Mouse (Mus musculus) MEL (cell line): ENCODE data around the gene Pus3. TPM values are rescaled to one million over a fixed set of nuclear protein-coding genes. Genes with fewer than 3 reads are reported as not detected.

Experiments
- DNase-seq: peaks from one replicate; pipeline ENCODE4 v3.0.0; 2011; ENCODE audit warnings: low read depth, low spot score
- H3K27ac ChIP-seq: 2 replicates; pipeline ENCODE4 v1.5.1; 2012; ENCODE audit warnings: low read depth, mild to moderate bottlenecking, control low read depth, low read length, moderate library complexity; ENCODE audit not compliant: control insufficient read depth
- H3K27me3 ChIP-seq, 2 experiments: fragments of 150-350 bp in 1 of 2; sonication (generic) in 1 of 2; 2 replicates each; pipeline ENCODE4 v1.6.1; 2012; ENCODE audit warnings: low read length in 2 of 2, mild to moderate bottlenecking in 2 of 2, improper control_type of control experiment in 1 of 2, moderate library complexity in 1 of 2; ENCODE audit not compliant: insufficient read depth in 2 of 2, control insufficient read depth in 1 of 2
- H3K36me3 ChIP-seq, 2 experiments: 2 replicates each; pipeline ENCODE4 v1.6.1; 2012 to 2014; ENCODE audit warnings: low read length in 2 of 2, improper control_type of control experiment in 1 of 2, inconsistent platforms in 1 of 2, mild to moderate bottlenecking in 1 of 2; ENCODE audit not compliant: insufficient read depth in 2 of 2, control insufficient read depth in 1 of 2
- H3K4me1 ChIP-seq, 2 experiments: fragments of 150-350 bp in 1 of 2; sonication (generic) in 1 of 2; 2 replicates each; pipeline ENCODE4 v1.6.1; 2012; ENCODE audit warnings: low read length in 2 of 2, improper control_type of control experiment in 1 of 2, mild to moderate bottlenecking in 1 of 2; ENCODE audit not compliant: insufficient read depth in 2 of 2, control insufficient read depth in 1 of 2
- H3K4me3 ChIP-seq, 2 experiments: fragments of 150-350 bp in 1 of 2; sonication (generic) in 1 of 2; 2 replicates each; pipeline ENCODE4 v1.5.1; 2012; ENCODE audit warnings: low read depth in 2 of 2, low read length in 2 of 2, mild to moderate bottlenecking in 2 of 2, moderate library complexity in 2 of 2, control low read depth in 1 of 2, improper control_type of control experiment in 1 of 2; ENCODE audit not compliant: control insufficient read depth in 1 of 2, insufficient read depth in 1 of 2
- H3K79me2 ChIP-seq: 2 replicates; pipeline ENCODE4 v1.6.1; 2012; ENCODE audit warnings: mild to moderate bottlenecking, low read length, moderate library complexity; ENCODE audit not compliant: control insufficient read depth, poor library complexity, insufficient read depth
- H3K9ac ChIP-seq: 2 replicates; pipeline ENCODE4 v1.6.1; 2012; ENCODE audit warnings: low read depth, mild to moderate bottlenecking, control low read depth, low read length, moderate library complexity; ENCODE audit not compliant: control insufficient read depth, poor library complexity, severe bottlenecking
- H3K9me3 ChIP-seq: fragments of 150-350 bp; sonication (generic); replicated peaks from 2 replicates; pipeline ENCODE4 v1.6.1; 2012; ENCODE audit warnings: mild to moderate bottlenecking, low read length, improper control_type of control experiment, moderate library complexity; ENCODE audit not compliant: insufficient read depth
- E2F4 ChIP-seq: IDR thresholded peaks from 2 replicates; pipeline ENCODE4 v1.6.1; 2011; ENCODE audit warnings: low read depth, low read length, improper control_type of control experiment, borderline replicate concordance
- ELF1 ChIP-seq: IDR thresholded peaks from 2 replicates; pipeline ENCODE4 v1.6.1; 2014; ENCODE audit warnings: low read depth, mild to moderate bottlenecking, inconsistent platforms, low read length, improper control_type of control experiment, moderate library complexity
- GABPA ChIP-seq: IDR thresholded peaks from 2 replicates; pipeline ENCODE4 v1.6.1; 2012; ENCODE audit warnings: low read depth, mild to moderate bottlenecking, inconsistent platforms, low read length, improper control_type of control experiment, moderate library complexity
- HCFC1 ChIP-seq: IDR thresholded peaks from 2 replicates; pipeline ENCODE4 v1.6.1; 2012; ENCODE audit warnings: low read depth, mild to moderate bottlenecking, inconsistent platforms, low read length, improper control_type of control experiment, moderate library complexity
- KAT2A ChIP-seq: conservative IDR thresholded peaks from 2 replicates; pipeline ENCODE4 v1.6.1; 2012; ENCODE audit warnings: low read depth, low read length, improper control_type of control experiment, inconsistent platforms
- MAX ChIP-seq: IDR thresholded peaks from 2 replicates; pipeline ENCODE4 v1.6.1; 2011; ENCODE audit warnings: low read length, improper control_type of control experiment
- MAZ ChIP-seq: IDR thresholded peaks from 2 replicates; pipeline ENCODE4 v1.6.1; 2012; ENCODE audit warnings: low read depth, mild to moderate bottlenecking, inconsistent platforms, low read length, improper control_type of control experiment
- MEF2A ChIP-seq: IDR thresholded peaks from 2 replicates; pipeline ENCODE4 v1.6.1; 2014; ENCODE audit warnings: low read depth, mild to moderate bottlenecking, inconsistent platforms, low read length, improper control_type of control experiment; ENCODE audit not compliant: poor library complexity, insufficient replicate concordance, severe bottlenecking; ENCODE audit errors: extremely low read depth
- MXI1 ChIP-seq: IDR thresholded peaks from 2 replicates; pipeline ENCODE4 v1.6.1; 2011; ENCODE audit warnings: mild to moderate bottlenecking, low read depth, low read length, improper control_type of control experiment
- NELFE ChIP-seq: IDR thresholded peaks from 2 replicates; pipeline ENCODE4 v1.6.1; 2011; ENCODE audit warnings: low read depth, low read length, improper control_type of control experiment
- POLR2A ChIP-seq, 2 experiments: IDR thresholded peaks; 2 replicates each; pipeline ENCODE4 v1.6.1; 2011 to 2012; ENCODE audit warnings: low read length in 2 of 2, mild to moderate bottlenecking in 2 of 2, control low read depth in 1 of 2, improper control_type of control experiment in 1 of 2, low read depth in 1 of 2, moderate library complexity in 1 of 2; ENCODE audit not compliant: control insufficient read depth in 1 of 2, insufficient read depth in 1 of 2, poor library complexity in 1 of 2
- RCOR1 ChIP-seq: IDR thresholded peaks from 2 replicates; pipeline ENCODE4 v1.6.1; 2012; ENCODE audit warnings: low read depth, mild to moderate bottlenecking, inconsistent platforms, low read length, improper control_type of control experiment
- SIN3A ChIP-seq: IDR thresholded peaks from 2 replicates; pipeline ENCODE4 v1.6.1; 2012; ENCODE audit warnings: low read length, improper control_type of control experiment, inconsistent platforms
- SMC3 ChIP-seq: IDR thresholded peaks from 2 replicates; pipeline ENCODE4 v1.6.1; 2011; ENCODE audit warnings: low read depth, low read length, improper control_type of control experiment
- TAL1 ChIP-seq: IDR thresholded peaks from 2 replicates; pipeline ENCODE4 v1.6.1; 2012; ENCODE audit warnings: mild to moderate bottlenecking, inconsistent platforms, low read length, moderate library complexity, mixed read lengths
- UBTF ChIP-seq: IDR thresholded peaks from 2 replicates; pipeline ENCODE4 v1.6.1; 2012; ENCODE audit warnings: low read depth, mild to moderate bottlenecking, inconsistent platforms, low read length, improper control_type of control experiment, moderate library complexity, borderline replicate concordance; ENCODE audit not compliant: insufficient read depth
- USF1 ChIP-seq: IDR thresholded peaks from 2 replicates; pipeline ENCODE4 v1.6.1; 2014; ENCODE audit warnings: low read depth, mild to moderate bottlenecking, inconsistent platforms, low read length, improper control_type of control experiment, moderate library complexity
- USF2 ChIP-seq, 2 experiments: IDR thresholded peaks; 2 replicates each; pipeline ENCODE4 v1.6.1; 2011 to 2012; ENCODE audit warnings: improper control_type of control experiment in 2 of 2, low read length in 2 of 2, borderline replicate concordance in 1 of 2, inconsistent platforms in 1 of 2, low read depth in 1 of 2, mild to moderate bottlenecking in 1 of 2; ENCODE audit not compliant: insufficient read depth in 1 of 2
- ZC3H11A ChIP-seq: IDR thresholded peaks from 2 replicates; pipeline ENCODE4 v1.6.1; 2012; ENCODE audit warnings: low read depth, mild to moderate bottlenecking, inconsistent platforms, low read length, improper control_type of control experiment
- ZKSCAN1 ChIP-seq: IDR thresholded peaks from 2 replicates; pipeline ENCODE4 v1.6.1; 2012; ENCODE audit warnings: low read depth, mild to moderate bottlenecking, inconsistent platforms, low read length, improper control_type of control experiment, moderate library complexity
- ZMIZ1 ChIP-seq: IDR thresholded peaks from 2 replicates; pipeline ENCODE4 v1.6.1; 2012; ENCODE audit warnings: low read depth, mild to moderate bottlenecking, inconsistent platforms, low read length, improper control_type of control experiment, moderate library complexity
- polyA plus RNA-seq, 2 experiments: library from polyadenylated mRNA; stranded (reverse) in 1 of 2; unstranded in 1 of 2; fragments of >175 nt in 1 of 2; fragments of >200 nt in 1 of 2; gene quantifications; 2 replicates each; pipeline versions ENCODE4 v1.2.1 to v1.2.4; 2012; ENCODE audit warnings: low replicate concordance in 2 of 2, low read depth in 1 of 2; ENCODE audit not compliant: insufficient read length in 2 of 2, insufficient read depth in 1 of 2, missing spikeins in 1 of 2
- total RNA-seq: library from RNA; depleted of rRNA; stranded (reverse); fragments of 300-350 nt; gene quantifications from 2 replicates; pipeline ENCODE4 v1.2.3, GENCODE M21; 2012

Gene Pus3
- total and polyA plus RNA-seq, 3 experiments = 15.8 to 23.8 TPM; not detected in 1

DNA sequence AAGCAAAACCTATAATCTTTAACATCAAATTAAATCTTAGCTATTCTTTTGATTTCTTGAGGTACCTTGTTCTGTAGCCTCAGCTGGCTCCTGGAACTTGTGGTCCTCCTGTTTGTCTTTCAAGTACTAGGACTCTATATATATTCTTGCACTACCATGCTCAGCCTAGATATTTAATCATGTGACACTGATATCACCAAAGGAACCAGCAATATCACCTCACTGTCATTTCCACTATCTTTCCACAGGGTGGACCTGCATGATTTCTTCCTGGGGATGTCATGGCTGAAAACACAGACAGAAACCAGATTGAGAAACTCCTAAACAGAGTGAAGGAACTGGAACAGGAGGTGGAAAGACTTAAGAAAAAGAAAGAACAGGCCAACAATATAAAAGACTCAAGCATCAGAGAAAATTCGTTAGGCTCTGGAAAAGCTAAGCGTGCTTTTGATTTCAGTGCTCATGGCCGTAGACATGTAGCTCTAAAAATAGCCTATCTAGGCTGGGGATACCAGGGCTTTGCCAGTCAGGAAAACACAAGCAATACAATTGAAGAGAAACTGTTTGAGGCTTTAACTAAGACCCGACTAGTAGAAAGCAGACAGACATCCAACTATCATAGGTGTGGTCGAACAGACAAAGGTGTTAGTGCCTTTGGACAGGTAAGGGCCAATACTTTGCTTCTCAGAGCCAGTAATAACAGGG is 6.3 kb downstream of the Pus3 start:
- H3K27ac ChIP-seq = no peak overlapping the region
- peaks cover 31% of the 10 kb centered on the region for H3K79me2 ChIP-seq
- DNase-seq = no peak
- peak; percentile 57; the same call in 1 of the 2 replicates for TF ChIP-seq USF1
- TF ChIP-seq ZMIZ1 = peak; percentile 48; the same call in 1 of the 2 replicates
- no peak for TF ChIP-seq KAT2A
- TF ChIP-seq POLR2A (IDR thresholded peaks at IDR 0.05; ENCODE audit: control insufficient read depth in 1 of 2, insufficient read depth in 1 of 2, low read depth in 1 of 2, low read length in 2 of 2, poor library complexity in 1 of 2) = no peak
- TF ChIP-seq, all 39 proteins: peak for 2
- no peaks in the 10 kb centered on the region for H3K27me3 ChIP-seq
- no peak overlapping the region for H3K4me3 ChIP-seq
- peaks cover 0 to 10% of the 10 kb centered on the region in 2 experiments; a peak in 3 of 4 replicates for H3K4me1 ChIP-seq
- no peaks in the 10 kb centered on the region for H3K9me3 ChIP-seq
- H3K36me3 ChIP-seq = peaks cover 18 to 51% of the 10 kb centered on the region in 2 experiments
- H3K9ac ChIP-seq = no peak overlapping the region

DNA sequence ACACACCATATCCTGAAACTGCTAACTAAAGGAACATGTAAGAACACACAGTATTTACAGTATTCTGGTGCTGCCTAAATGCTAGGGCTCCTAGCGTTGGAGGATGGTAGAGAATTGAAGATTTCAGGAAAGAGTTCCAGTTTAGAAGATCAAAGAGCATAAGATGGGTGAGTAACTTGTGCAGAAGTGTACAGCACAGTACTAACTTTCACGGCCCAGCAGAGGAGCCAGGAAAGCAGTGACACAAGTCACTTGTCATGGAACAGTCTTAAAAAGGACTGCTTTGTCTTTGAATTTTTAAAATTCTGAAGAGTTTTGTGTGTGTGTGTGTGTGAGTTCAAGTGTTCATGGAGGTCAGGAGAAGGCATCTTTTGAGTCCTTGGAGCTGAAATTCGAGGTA is 9.6 kb downstream of the Pus3 start:
- Histone ChIP-seq H3K4me3 (no peak overlapping the region), H3K4me1 (peaks cover 0 to 6% of the 10 kb centered on the region in 2 experiments; a peak in 1 of 4 replicates), H3K27me3 (no peaks in the 10 kb centered on the region), H3K27ac (no peak overlapping the region), H3K79me2 (peaks cover 13% of the 10 kb centered on the region), H3K9ac (no peak overlapping the region), H3K9me3 (no peaks in the 10 kb centered on the region), H3K36me3 (peaks cover 9 to 33% of the 10 kb centered on the region in 2 experiments)
- no peak for DNase-seq
- TF ChIP-seq ZC3H11A (no peak), HCFC1 (no peak), MEF2A (no peak)

- H3K4me1 ChIP-seq = peaks cover 0 to 6% of the 10 kb centered on the region in 2 experiments; a peak in 1 of 4 replicates
- TF ChIP-seq MAX = no peak; the same call in 1 of the 2 replicates
- peak; percentile 64 for TF ChIP-seq ZMIZ1
- TF ChIP-seq SMC3 = peak; percentile 4; the same call in 1 of the 2 replicates
- peak; percentile 54; the same call in 1 of the 2 replicates for TF ChIP-seq HCFC1
- peak; percentile 77 for TF ChIP-seq SIN3A
- no peak for TF ChIP-seq GABPA
- no peak; the same call in 1 of the 2 replicates for TF ChIP-seq RCOR1
- no peak for TF ChIP-seq ZKSCAN1
- peak; percentile 75 for TF ChIP-seq NELFE
- TF ChIP-seq E2F4 = no peak
- TF ChIP-seq TAL1 = no peak
- TF ChIP-seq UBTF = 0 out of 2 replicates have a peak, but pooled peaks have one; percentile 13
- TF ChIP-seq MXI1 = peak; percentile 80
- peak; percentile 91 for TF ChIP-seq ELF1
- TF ChIP-seq USF1 = no peak
- peak; percentile 70; the same call in 1 of the 2 replicates for TF ChIP-seq MAZ
- no peak for TF ChIP-seq USF2 (IDR thresholded peaks at IDR 0.05; ENCODE audit: borderline replicate concordance in 1 of 2, insufficient read depth in 1 of 2, low read depth in 1 of 2, low read length in 2 of 2)
Observed at GRCm38 (mm10) chr9:35569571-35570534, 11.5 kb downstream of the Pus3 start, which contains the start of the genes Pate2 and Hyls1. Gene Pate2, plus strand, starts transcription at chr9:35570284. Gene Hyls1, minus strand, starts transcription at chr9:35570398.

More at GRCm38 (mm10) chr9:35569571-35570534, 11.5 kb downstream of the Pus3 start, which contains the start of the genes Pate2 and Hyls1:
- Histone ChIP-seq H3K27me3 (no peaks in the 10 kb centered on the region), H3K36me3 (peaks cover 9 to 22% of the 10 kb centered on the region in 2 experiments), H3K27ac (peak within 1 kb of the TSS; percentile 95), H3K9ac (peak within 1 kb of the TSS; percentile 91), H3K9me3 (no peaks in the 10 kb centered on the region), H3K79me2 (peaks cover 11% of the 10 kb centered on the region), H3K4me3 (peak within 1 kb of the TSS; percentile 81 to 99)
- DNase-seq = peak; percentile 98
